8 mouse cellular contexts compared by ENCODE assay signal in the genomic region with DNA sequence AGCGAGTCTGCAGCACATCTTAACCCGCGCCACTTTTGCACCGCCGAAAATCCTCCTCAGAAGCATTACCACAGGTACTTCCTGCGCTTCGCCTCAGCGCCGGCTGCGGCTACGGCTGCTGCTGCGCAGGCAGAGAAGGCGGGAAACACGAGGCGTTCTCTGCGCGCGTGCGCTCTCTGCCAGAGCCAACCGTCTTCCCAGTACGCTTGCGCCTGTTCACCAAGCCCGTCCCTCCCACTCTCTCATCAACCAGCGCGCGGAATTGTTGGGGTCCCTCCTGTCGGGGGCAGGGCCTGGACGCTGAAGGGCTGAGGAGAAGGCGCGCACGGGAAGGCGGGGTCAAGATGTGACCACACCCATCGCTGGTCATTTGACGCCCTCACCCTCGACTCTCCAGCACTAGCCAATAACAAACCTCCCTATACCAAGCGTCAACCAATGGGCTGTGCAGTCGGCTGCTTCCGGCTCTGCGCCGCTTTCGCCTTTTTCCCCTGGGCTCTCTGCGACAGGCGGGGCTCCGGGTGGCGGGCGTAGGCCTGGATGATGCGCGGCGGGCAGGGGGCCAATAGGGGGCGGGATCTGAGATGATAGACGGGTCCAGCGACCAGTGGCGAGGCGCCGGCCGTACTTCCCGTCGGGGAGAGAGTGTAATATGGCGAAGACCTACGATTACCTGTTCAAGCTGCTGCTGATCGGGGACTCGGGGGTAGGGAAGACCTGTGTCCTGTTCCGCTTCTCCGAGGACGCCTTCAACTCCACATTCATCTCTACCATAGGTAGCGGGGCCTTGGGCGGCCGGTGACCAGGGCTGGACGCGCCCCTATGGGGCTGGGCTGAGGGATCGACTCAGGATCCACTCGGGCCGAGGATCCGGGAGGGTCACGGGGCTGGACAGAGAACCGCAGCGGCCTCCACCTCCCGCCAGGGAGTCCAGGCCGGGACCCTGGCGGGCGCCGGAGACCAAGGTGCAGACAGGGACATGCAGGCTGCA. TPM values are rescaled to one million over a fixed set of nuclear protein-coding genes. Genes with fewer than 3 reads are reported as not detected.
A peak's percentile ranks its signal among the peaks of the same experiment; 100 is the strongest.
DNase-seq lines count a peak whose midpoint lies in the region; ATAC-seq and TF ChIP-seq lines count a peak whose summit lies in the region.

Rab8a (plus strand) TSS at position 494 of the 991 bp plus-strand sequence.

- peak; percentile 99 for ATAC-seq in heart, embryonic 11.5 days (replicated peaks; ENCODE audit: insufficient number of reproducible peaks, low FRiP score, low TSS enrichment)
- peak; percentile 99 for ATAC-seq in kidney, embryonic 16.5 days (ENCODE audit: low FRiP score, low TSS enrichment)

- H3K79me2 ChIP-seq in C2C12 (ENCODE audit: control insufficient read depth, insufficient read depth) (peaks cover 52% of the 10 kb centered on the region), myocyte (ENCODE audit: control insufficient read depth, insufficient read depth) (peaks cover 39% of the 10 kb centered on the region)
- peaks cover 31% of the 10 kb centered on the region; the same call in 1 of the 2 replicates for H3K79me2 ChIP-seq in liver, adult 2 months (ENCODE audit: control insufficient read depth, insufficient read depth, low read length)

- peak; percentile 100 for DNase-seq in brain, embryonic 14.5 days (ENCODE audit: low read depth)
- peak; percentile 99 for DNase-seq in liver, adult 2 months (ENCODE audit: extremely low read depth, low read depth, low spot score)
- peak; percentile 100 for DNase-seq in splenic B cell, adult 2 months (ENCODE audit: low read depth, low spot score)

- H3K27ac ChIP-seq in heart, embryonic 11.5 days (ENCODE audit: low read depth, low read length), result peak within 1 kb of the TSS; percentile 86
- peak within 1 kb of the TSS; percentile 88 for H3K27ac ChIP-seq in kidney, embryonic 16.5 days (ENCODE audit: low read length)
- peak within 1 kb of the TSS; percentile 87 for H3K27ac ChIP-seq in liver, adult 2 months (replicated peaks; ENCODE audit: insufficient read depth, low read depth, low read length)

- H3ac ChIP-seq in C2C12 (ENCODE audit: control insufficient read depth, insufficient read length, low read depth) (peak within 1 kb of the TSS; percentile 67), myocyte (ENCODE audit: control insufficient read depth, insufficient read length) (peak within 1 kb of the TSS; percentile 22)

- no peak for TF ChIP-seq CTCF in C2C12 (IDR thresholded peaks at IDR 0.05; ENCODE audit: control insufficient read depth, insufficient read depth, insufficient read length)
- no peak for TF ChIP-seq CTCF in brain, embryonic 14.5 days (IDR thresholded peaks at IDR 0.05; ENCODE audit: borderline replicate concordance, extremely low read depth, insufficient read depth, insufficient read length)
- TF ChIP-seq CTCF in liver, adult 2 months (IDR thresholded peaks at IDR 0.05; ENCODE audit: low read depth, low read length), result no peak

- no peaks in the 10 kb centered on the region for H3K9me3 ChIP-seq in erythroblast, embryonic 14.5 days (ENCODE audit: control insufficient read depth, low read length)
- H3K9me3 ChIP-seq in heart, embryonic 11.5 days (replicated peaks; ENCODE audit: control insufficient read depth, low read length), result no peaks in the 10 kb centered on the region
- H3K9me3 ChIP-seq in kidney, embryonic 16.5 days (ENCODE audit: low read length), result no peaks in the 10 kb centered on the region

- H3K27me3 ChIP-seq in C2C12 (ENCODE audit: control insufficient read depth, insufficient read depth, insufficient read length), result no peaks in the 10 kb centered on the region
- H3K27me3 ChIP-seq in erythroblast, embryonic 14.5 days (ENCODE audit: control insufficient read depth), result no peaks in the 10 kb centered on the region
- no peaks in the 10 kb centered on the region for H3K27me3 ChIP-seq in heart, embryonic 11.5 days (ENCODE audit: control insufficient read depth, insufficient read depth, low read length)
- H3K27me3 ChIP-seq in kidney, embryonic 16.5 days (ENCODE audit: insufficient read depth, low read length), result no peaks in the 10 kb centered on the region
- no peaks in the 10 kb centered on the region for H3K27me3 ChIP-seq in liver, adult 2 months (ENCODE audit: control insufficient read depth, insufficient read depth, low read length)
- H3K27me3 ChIP-seq in myocyte (ENCODE audit: control insufficient read depth, insufficient read depth, insufficient read length), result no peaks in the 10 kb centered on the region
- H3K27me3 ChIP-seq in splenic B cell, adult 2 months (ENCODE audit: control insufficient read depth, insufficient read depth, low read length, poor library complexity, severe bottlenecking), result no peaks in the 10 kb centered on the region

- H3K4me2 ChIP-seq in heart, embryonic 11.5 days, result peak within 1 kb of the TSS; percentile 91
- peak within 1 kb of the TSS; percentile 82 for H3K4me2 ChIP-seq in kidney, embryonic 16.5 days (replicated peaks; ENCODE audit: low read depth, low read length)
- peak within 1 kb of the TSS; percentile 94 for H3K4me2 ChIP-seq in myocyte (ENCODE audit: low read depth)

- peak within 1 kb of the TSS; percentile 81 for H3K9ac ChIP-seq in heart, embryonic 11.5 days (ENCODE audit: low read depth, low read length)
- peak within 1 kb of the TSS; percentile 88 for H3K9ac ChIP-seq in kidney, embryonic 16.5 days (replicated peaks; ENCODE audit: low read length)
- H3K9ac ChIP-seq in liver, adult 2 months (ENCODE audit: low read depth, low read length), result peak within 1 kb of the TSS; percentile 91

- H3K36me3 ChIP-seq in C2C12 (ENCODE audit: control insufficient read depth, insufficient read depth) (no peaks in the 10 kb centered on the region), myocyte (ENCODE audit: control insufficient read depth, insufficient read depth) (no peaks in the 10 kb centered on the region)
- peaks cover 48% of the 10 kb centered on the region for H3K36me3 ChIP-seq in erythroblast, embryonic 14.5 days (ENCODE audit: control insufficient read depth)
- no peaks in the 10 kb centered on the region; the same call in 1 of the 2 replicates for H3K36me3 ChIP-seq in heart, embryonic 11.5 days (ENCODE audit: control insufficient read depth, insufficient read depth, low read length)
- peaks cover 9% of the 10 kb centered on the region; the same call in 1 of the 2 replicates for H3K36me3 ChIP-seq in kidney, embryonic 16.5 days (ENCODE audit: insufficient read depth, low read length)
- H3K36me3 ChIP-seq in liver, adult 2 months (ENCODE audit: control insufficient read depth, insufficient read depth, low read length), result peaks cover 3% of the 10 kb centered on the region; the same call in 1 of the 2 replicates
- H3K36me3 ChIP-seq in splenic B cell, adult 2 months (ENCODE audit: control insufficient read depth, insufficient read depth, low read length, poor library complexity, severe bottlenecking), result no peaks in the 10 kb centered on the region; the same call in 1 of the 2 replicates

- peak; percentile 59; the same call in 1 of the 2 replicates for TF ChIP-seq POLR2A in brain, embryonic 14.5 days (IDR thresholded peaks at IDR 0.05; ENCODE audit: borderline replicate concordance, extremely low read depth, insufficient read depth, insufficient read length, poor library complexity, severe bottlenecking)
- TF ChIP-seq POLR2A in liver, adult 2 months (IDR thresholded peaks at IDR 0.05; ENCODE audit: extremely low read depth, insufficient read depth, low read length), result peak; percentile 81; the same call in 1 of the 2 replicates
- peak; percentile 82 for TF ChIP-seq POLR2A in myocyte (IDR thresholded peaks at IDR 0.05; ENCODE audit: insufficient read length, low read depth)

- under 1% methylated on average over 82 of the region's 82 CpGs for WGBS in heart, embryonic 11.5 days (ENCODE audit: insufficient replicate concordance)
- WGBS in kidney, embryonic 16.5 days, result under 1% methylated on average over 82 of the region's 82 CpGs
- WGBS in liver, adult 2 months, result under 1% methylated on average over 82 of the region's 82 CpGs

- peaks cover 54% of the 10 kb centered on the region for H3K4me1 ChIP-seq in erythroblast, embryonic 14.5 days (ENCODE audit: control insufficient read depth)
- H3K4me1 ChIP-seq in heart, embryonic 11.5 days (ENCODE audit: control insufficient read depth, insufficient read depth, low read length), result peaks cover 12% of the 10 kb centered on the region
- peaks cover 27% of the 10 kb centered on the region for H3K4me1 ChIP-seq in kidney, embryonic 16.5 days (ENCODE audit: insufficient read depth, low read length)
- H3K4me1 ChIP-seq in liver, adult 2 months (ENCODE audit: control insufficient read depth, insufficient read depth, low read length), result peaks cover 11% of the 10 kb centered on the region

- H3K79me3 ChIP-seq in C2C12 (ENCODE audit: low read depth), result peaks cover 22% of the 10 kb centered on the region

- H3K4me3 ChIP-seq in C2C12 (ENCODE audit: insufficient read depth, poor library complexity, severe bottlenecking) (peak within 1 kb of the TSS; percentile 78), myocyte (peak within 1 kb of the TSS; percentile 60)
- peak within 1 kb of the TSS; percentile 67 for H3K4me3 ChIP-seq in erythroblast, embryonic 14.5 days (replicated peaks)
- peak within 1 kb of the TSS; percentile 76 for H3K4me3 ChIP-seq in heart, embryonic 11.5 days (ENCODE audit: low read depth, low read length)
- H3K4me3 ChIP-seq in kidney, embryonic 16.5 days (ENCODE audit: low read length), result peak within 1 kb of the TSS; percentile 68
- H3K4me3 ChIP-seq in liver, adult 2 months (ENCODE audit: insufficient read depth, low read depth, low read length), result peak within 1 kb of the TSS; percentile 90

TF ChIP-seq in C2C12, 6 proteins besides CTCF, POLR2A, EP300 and RAD21:
- TF ChIP-seq CEBPB (IDR thresholded peaks at IDR 0.05; ENCODE audit: low read depth), result no peak
- TF ChIP-seq MYOD1 (IDR thresholded peaks at IDR 0.05; ENCODE audit: control insufficient read depth, insufficient read length, low read depth), result no peak
- no peak for TF ChIP-seq USF1 (IDR thresholded peaks at IDR 0.05; ENCODE audit: low read depth)
- peak; percentile 99 for TF ChIP-seq MAX (IDR thresholded peaks at IDR 0.05)

TF ChIP-seq in myocyte, 11 proteins besides CTCF, POLR2A, EP300 and RAD21 (continues in another document):
- TF ChIP-seq SRF (IDR thresholded peaks at IDR 0.05; ENCODE audit: control insufficient read depth, insufficient read length, low read depth), result peak; percentile 32
- TF ChIP-seq MYOG (IDR thresholded peaks at IDR 0.05; ENCODE audit: control insufficient read depth in 1 of 3, insufficient read depth in 1 of 3, insufficient read length in 2 of 3, low read depth in 2 of 3), result peak in 1 of 3 experiments; percentile 48
- TF ChIP-seq USF1 (IDR thresholded peaks at IDR 0.05; ENCODE audit: low read depth), result no peak
- no peak for TF ChIP-seq REST (IDR thresholded peaks at IDR 0.05; ENCODE audit: insufficient read depth, insufficient read length)

RNA-seq across cellular contexts. Expression of gene Rab8a, which starts in this region (rescaled TPM):
- polyA plus RNA-seq in C2C12 (2012; fragmentation: generic; extraction: Trizol), result 122 TPM
- polyA plus RNA-seq in brain, embryonic 14.5 days (2012; rRNA removed), result 90.8 and 92.0 TPM in 2 replicates
- polyA plus RNA-seq in erythroblast, embryonic 14.5 days (2012), result 5.4 and 6.2 TPM in 2 replicates
- 65.5 and 71.6 TPM in 2 replicates for polyA plus RNA-seq in heart, embryonic 11.5 days (2014; fragmentation: Nextera tagmentation; extraction: Ambion mirVana)
- polyA plus RNA-seq in kidney, embryonic 16.5 days (2015; fragmentation: Nextera tagmentation; extraction: Ambion mirVana), result 141 and 143 TPM in 2 replicates
- total RNA-seq in liver, adult 2 months (2014; rRNA removed), result 91.4 and 101 TPM in 2 replicates
- 27.5 and 61.4 TPM in 2 replicates for polyA plus RNA-seq in liver, adult 2 months (2012; rRNA removed)
- 84.3 TPM for polyA plus RNA-seq in myocyte (2012; fragmentation: generic; extraction: Trizol)

Comparison
In these comparisons a context has a peak if more than half of its experiments do, and no peak if none do; other contexts are left out.
1. Peak in every context shown above with its lines: DNase-seq, ATAC-seq, H3K4me3 ChIP-seq and H3K27ac ChIP-seq.